Mouse (Mus musculus) lung, postnatal 0 days (tissue): ENCODE measurements around the gene Tmem109.

Source experiments
- CTCF ChIP-seq: IDR thresholded peaks from 2 replicates; pipeline ENCODE4 v1.5.1; 2016; ENCODE audit warnings: antibody characterized with exemption, mild to moderate bottlenecking
- EP300 ChIP-seq: IDR thresholded peaks from 2 replicates; pipeline ENCODE4 v1.6.1; 2016; ENCODE audit warnings: antibody characterized with exemption, mild to moderate bottlenecking, control low read depth

- TF ChIP-seq CTCF (no peak), EP300 (no peak)
These were observed 57.7 kb downstream of the Tmem109 start for GRCm38 (mm10) chr19:10824061-10824460.
